Mouse (Mus musculus) adrenal gland, postnatal 10 days (tissue): ENCODE measurements around the gene Zbed4. TPM values are rescaled to one million over a fixed set of nuclear protein-coding genes. Genes with fewer than 3 reads are reported as not detected.
"Not testable (repeated sequence)": the region's sequence is repeated elsewhere in the genome, so short reads cannot be mapped to it uniquely, and the experiment has no call there.

Experiments used
- DNase-seq: peaks from one replicate; pipeline ENCODE4 v3.0.0; 2021; ENCODE audit warnings: mixed read lengths
- total RNA-seq, 2 experiments: library from RNA; stranded (reverse); gene quantifications; 2 replicates each; pipeline ENCODE4 v1.2.3; 2021

The Zbed4 gene
- total RNA-seq, 2 experiments from 2014 or later, result 10.8 to 11.1 TPM

DNA sequence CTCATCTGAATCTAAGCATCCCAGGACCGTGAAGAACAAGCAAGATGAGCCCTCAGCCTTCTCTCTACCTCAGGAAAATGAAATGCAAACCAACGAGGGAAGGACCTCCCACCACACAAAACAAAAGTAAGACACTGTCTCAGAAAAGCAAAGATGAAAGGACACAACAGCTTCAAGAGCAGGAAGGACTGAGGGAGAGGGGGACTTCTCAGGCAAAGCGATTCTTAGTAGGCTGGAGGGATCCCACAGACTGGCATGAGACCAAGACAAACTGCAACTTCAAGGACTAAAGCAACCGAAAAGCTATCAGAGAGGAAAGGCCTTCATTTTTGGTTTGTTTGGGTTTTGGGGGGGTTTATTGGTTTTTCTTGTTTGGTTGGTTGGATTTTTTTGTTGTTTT is 15.3 kb upstream of the Zbed4 start:
- peak; percentile 44 for DNase-seq

DNA sequence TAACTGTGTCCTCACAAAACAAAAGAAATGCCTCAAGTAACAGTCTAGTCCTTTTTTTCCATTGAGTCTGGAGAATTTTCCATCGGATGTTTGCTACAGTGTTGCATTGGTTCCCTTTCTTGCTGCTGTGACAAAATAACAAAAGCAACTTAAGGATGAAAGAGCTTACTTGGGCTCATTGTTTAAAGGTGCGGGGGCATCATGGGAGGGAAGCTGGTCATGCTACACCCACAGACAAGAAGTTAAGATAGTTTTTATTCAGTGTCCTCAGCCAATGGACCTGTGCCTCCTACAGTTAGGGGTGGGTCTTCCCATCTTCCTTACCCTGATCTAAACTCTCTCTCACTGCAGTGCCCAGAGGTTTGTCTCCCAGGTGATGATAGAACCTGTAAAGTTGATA is 13.0 kb upstream of the Zbed4 start:
- no peak for DNase-seq

DNA sequence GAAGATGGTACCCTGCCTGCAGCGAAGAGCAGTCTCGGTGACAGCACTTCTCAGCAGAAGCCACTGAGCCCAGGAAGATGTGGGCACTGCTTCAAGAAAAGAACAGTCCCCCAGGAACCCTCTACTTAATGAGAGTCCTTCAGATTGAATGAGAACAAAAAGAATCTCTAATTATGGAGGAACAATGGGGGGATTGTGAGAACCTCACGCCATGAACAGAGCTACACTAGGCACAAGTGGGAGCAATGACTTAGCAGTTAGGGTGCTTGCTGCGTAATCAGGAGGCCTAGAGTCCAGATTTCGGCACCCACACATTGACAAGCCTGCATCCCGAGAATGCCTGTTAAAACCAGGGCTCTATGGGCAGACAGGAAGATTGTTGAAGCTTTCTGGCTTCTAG is 10.1 kb upstream of the Zbed4 start:
- no peak for DNase-seq

DNA sequence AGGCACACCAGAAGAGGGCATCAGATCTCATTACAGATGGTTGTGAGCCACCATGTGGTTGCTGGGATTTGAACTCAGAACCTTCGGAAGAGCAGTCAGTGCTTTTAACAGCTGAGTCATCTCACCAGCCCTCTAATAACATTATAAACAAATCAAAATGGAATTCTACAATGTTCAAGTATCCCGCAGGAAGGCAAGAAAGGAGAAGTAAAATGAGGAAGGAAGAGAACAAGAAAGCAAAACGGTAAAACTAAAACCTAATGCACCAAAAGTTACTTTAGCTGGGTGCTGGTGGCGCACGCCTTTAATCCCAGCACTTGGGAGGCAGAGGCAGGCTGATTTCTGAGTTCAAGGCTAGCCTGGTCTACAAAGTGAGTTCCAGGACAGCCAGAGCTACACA is 8.1 kb upstream of the Zbed4 start:
- not testable (repeated sequence) for DNase-seq

DNA sequence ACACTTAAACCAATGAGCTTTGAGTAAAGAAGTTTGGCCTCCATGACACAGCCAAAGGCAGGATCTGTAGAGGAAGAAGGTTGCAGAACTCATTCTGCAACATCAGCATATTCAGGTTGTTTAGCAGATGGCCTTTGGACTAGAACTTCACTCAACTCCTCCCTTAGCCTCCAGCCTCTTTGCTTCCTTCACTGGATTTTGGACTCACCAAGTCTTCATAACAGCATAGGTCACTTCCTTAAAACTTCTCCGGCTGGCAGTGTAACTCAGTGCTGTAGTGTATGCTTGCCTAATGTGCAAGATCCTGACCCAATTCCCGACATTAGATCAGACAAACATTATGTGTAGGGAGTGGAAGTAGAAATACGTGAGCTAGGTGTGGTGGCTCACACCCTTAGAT is 6.1 kb upstream of the Zbed4 start:
- DNase-seq, result no peak

DNA sequence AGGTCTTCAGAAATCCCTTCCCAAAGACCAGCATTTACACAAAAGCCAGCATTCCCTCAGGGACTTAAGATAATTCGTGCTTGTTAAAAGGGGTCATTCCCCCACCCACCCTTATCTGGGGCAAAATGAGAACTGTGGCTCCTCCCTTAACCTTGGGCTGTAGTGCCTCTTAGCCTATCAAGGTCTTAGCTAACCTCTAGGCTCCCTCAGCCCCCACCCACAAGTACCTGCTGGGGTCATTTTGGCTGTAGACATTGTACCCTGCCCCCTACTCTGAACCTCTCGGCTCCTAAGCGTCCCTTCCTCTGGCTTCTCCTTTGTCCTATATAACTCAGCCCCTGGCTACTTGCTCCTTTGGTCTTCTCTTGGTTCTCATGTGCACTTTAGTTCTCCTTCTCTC is 5.5 kb upstream of the Zbed4 start:
- no peak for DNase-seq

DNA sequence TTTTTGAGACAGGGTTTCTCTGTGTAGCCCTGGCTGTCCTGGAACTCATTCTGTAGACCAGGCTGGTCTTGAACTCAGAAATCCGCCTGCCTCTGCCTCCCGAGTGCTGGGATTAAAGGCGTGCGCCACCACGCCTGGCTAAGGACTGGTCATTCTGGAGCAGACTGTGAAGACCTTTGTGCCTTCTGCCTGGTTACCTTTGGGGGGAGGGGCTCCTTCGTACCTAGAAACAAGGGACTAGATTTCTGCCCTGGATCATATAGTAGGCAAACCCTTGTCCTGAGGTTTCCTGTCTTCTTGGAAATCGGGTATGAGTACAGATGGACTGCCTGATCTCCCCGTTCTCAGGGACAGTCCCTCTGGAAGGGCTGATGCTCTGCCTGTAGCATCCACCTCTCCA is 1.8 kb upstream of the Zbed4 start:
- DNase-seq, result not testable (repeated sequence)

DNA sequence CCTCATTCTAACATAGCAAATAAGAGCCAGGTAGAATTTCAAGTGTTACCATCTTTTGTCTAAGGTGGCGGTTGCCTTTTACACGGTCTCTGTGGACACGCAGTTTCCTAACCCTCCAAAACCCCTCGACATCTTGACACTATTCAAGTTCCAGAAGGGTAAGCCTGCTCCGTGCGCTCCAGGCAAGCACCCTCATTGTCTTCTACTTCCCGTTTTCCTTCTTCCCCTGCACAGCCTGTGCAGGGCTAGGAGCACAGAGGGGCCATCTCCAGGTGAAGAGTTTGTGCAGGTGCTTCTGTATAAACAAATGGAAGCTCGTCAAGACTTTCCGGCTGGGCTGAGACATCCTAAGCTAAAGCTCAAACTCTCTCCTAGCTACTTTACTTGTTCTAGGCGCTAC is 1.4 kb upstream of the Zbed4 start:
- no peak for DNase-seq

DNA sequence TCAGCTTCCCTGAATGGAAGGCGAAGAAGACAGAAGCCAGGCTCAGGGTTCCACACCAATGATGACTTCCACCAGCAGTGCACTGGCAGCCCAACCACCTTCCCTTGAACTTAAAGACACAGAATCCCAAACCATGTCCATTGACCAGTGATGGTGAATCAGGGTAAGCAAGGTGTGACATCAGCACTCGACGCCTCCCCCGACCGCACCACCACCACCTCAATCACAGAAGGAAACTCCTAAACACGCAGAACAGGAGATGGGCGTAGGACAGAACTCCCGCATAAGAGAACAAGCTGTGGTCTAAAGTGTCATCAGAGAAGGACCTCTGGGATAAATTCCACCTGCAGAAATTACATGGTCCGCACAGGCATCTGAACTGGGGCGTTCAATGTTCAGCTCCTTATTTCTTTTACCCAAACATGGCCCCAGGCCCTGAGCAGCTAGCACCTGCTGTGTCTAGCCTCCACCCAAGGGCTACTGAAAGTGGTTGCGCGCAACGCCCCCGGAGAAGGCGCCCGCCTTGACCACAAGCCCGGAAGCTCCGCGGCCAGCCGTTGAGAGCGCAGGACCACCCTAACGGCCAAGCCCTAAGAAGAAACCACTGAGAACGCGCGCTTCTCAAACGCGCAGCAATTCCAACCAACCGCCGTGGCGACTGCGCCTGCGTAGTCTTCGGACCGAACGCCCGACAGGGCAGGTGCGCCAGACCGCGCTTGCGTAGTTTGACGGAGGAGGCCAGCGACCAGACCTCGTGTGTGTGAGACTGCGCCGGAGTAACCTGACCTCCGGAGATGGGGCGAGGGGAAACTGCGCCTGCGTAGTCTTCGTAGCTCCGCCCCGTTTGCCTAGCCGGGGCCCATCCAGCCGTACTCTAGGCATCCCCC is 540 bp upstream of the Zbed4 start:
- DNase-seq, result peak; percentile 99

DNA sequence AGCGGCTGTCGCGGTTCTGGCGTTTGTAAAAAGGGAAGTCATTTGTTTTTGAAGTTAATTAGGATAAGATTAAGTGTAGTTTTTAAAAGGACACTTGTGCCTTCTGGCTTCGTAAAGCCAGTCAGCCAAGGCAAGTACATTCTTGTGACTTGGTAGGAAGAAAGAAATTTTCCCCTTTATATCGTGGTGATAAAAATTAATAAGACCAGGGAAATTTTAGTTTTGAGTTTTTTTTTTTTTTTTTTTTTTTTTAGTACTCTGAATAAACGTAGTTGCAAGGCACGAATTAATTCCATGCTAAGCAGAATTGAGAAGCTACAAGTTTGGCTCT is 908 bp downstream of the Zbed4 start:
- no peak for DNase-seq

DNA sequence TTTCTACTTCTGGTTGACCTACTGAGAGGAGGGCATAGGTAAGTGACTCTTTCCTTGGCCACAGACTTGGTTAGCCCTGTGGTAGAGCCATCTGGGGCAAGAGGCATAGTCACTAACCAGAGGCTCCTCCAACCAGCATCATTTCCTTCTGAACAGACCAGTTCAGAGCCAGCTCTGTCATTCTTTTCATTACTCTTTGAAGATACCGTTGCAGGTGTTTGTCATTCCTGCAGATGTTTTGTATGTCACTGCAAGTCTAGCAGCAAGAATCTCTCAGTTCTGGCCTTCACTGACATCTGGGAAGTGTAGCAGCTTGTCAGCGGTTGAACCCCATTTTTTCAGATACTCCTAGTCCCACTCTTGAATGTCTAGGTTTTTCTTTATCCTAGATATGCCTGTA is 3.4 kb downstream of the Zbed4 start:
- no peak for DNase-seq

DNA sequence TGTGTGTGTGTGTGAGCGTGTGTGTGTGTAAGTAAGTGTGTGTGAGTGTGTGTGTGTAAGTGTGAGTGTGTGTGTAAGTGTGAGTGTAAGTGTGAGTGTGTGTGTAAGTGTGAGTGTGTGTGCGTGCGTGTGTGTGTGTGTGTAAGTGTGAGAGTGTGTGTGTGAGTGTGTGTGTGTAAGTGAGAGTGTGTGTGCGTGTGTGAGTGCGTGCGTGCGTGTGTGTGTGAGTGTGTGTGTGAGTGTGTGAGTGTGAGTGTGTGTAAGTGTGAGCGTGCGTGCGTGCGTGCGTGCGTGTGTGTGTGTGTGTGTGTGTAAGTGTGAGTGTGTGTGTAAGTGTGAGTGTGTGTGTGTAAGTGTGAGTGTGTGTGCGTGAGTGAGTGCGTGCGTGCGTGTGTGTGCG is 4.3 kb downstream of the Zbed4 start:
- no peak for DNase-seq

DNA sequence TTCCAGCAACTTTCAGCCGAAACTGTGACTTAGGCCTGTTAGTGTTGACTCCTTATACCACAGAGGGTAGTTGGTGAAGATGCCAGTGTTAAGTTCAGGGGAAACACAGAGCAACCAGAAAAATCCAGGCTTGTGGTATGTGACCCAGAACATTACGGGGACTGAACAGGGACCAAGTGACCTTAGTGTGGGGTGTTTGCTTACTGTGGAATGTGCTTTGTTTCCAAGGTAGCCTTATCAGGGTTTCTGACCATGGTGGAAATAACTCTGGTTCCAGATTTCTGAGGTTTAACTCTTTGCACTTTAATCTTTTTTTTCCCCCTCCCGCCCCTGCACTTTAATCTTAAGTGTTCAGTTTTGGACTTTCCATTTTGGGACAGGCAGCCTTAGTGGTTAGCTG is 6.6 kb downstream of the Zbed4 start:
- no peak for DNase-seq

DNA sequence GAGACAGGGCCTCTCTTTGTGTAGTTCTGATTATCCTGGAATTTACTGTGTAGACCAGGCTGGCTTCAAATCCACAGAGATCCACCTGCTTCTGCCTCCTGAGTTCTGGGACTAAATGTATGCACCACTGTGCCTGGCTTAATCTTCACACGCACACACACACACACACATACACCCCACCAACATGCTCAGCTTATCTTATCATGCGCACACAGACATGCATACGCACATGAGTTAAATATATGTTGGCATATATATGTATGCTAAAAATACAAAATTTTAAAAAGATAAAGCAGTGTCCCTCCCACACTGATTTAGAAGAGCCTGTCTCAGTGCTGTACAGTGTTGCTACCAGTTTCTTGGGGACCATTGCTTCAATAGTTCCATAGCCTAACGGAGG is 10.1 kb downstream of the Zbed4 start:
- no peak for DNase-seq

DNA sequence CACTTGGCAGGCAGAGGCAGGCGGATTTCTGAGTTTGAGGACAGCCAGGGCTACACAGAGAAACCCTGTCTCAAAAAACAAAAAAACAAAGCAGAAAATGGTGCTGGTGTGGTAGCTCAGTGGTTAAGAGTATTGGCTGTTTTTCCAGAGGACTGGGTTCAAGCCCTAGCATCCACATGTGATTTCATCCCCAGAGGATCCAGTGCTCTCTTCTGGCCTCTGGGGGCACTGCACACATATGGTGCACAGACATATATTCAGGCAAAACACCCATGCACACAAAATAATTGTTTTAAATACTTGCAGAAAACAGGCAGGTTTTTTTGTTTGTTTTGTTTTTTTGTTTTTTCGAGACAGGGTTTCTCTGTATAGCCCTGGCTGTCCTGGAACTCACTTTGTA is 14.7 kb downstream of the Zbed4 start:
- DNase-seq, result not testable (repeated sequence)

DNA sequence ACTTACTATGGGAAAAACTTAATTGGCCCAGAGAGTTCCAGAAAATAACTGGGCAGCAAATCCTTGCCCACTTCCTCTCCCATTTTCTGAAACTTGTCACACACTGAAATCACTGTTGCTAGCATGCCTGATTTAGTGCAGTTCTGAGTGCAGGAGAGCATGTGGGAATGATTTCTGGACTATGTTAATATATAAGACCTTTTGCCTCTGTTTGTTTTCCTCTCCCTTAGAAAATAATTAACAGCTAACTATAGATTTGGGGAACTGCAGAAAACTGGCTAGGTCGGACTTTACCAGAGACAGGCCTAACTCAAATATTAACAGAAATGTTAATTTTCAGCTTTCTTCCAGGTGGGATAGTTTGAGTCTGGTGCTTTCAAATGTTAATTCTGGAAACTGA is 17.1 kb downstream of the Zbed4 start:
- DNase-seq, result no peak

DNA sequence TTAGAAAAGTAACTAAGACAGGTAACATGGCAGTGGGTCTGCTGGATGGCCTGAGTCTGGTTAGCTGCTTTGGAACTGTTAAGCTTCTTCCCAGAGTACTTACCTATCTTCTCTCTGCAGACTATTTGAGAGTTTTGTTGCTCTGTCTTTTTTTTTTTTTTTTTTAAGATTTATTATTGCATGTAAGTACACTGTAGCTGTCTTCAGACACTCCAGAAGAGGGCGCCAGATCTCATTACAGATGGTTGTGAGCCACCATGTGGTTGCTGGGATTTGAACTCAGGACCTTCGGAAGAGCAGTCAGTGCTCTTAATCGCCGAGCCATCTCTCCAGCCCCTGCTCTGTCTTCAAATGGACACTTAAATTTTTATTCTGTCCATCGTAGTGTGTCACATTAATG is 23.2 kb downstream of the Zbed4 start:
- not testable (repeated sequence) for DNase-seq

DNA sequence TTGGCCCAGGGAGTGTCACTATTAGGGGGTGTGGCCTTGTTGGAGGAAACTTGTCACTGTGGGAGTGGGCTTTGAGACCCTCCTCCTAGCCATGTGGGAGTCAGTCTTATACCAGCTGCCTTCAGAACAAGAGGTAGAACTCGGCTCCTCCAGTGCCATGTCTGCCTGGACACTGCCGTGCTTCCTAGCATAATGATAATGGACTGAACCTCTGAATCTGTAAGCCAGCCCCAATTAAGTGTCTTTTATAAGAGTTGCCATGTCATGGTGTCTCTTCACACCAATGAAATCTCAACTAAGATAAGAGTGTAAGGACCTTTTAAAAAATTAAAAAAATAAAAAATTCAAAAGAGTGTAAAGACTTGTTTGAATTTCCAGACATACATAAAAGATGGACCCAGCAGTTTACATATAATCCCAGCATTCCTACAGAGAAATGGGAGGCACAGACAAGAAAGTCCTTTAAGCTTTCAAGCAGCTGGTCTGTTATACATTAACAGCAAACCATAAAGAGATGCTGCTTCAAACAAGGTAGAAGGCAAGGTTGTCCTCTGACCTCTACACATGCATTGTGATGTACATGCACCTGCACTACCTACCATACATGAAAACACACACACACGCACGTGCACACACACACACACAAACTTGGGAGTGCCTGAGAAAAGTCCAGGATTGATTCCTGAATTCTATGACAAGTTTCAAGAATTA is 40.8 kb downstream of the Zbed4 start:
- DNase-seq, result no peak

DNA sequence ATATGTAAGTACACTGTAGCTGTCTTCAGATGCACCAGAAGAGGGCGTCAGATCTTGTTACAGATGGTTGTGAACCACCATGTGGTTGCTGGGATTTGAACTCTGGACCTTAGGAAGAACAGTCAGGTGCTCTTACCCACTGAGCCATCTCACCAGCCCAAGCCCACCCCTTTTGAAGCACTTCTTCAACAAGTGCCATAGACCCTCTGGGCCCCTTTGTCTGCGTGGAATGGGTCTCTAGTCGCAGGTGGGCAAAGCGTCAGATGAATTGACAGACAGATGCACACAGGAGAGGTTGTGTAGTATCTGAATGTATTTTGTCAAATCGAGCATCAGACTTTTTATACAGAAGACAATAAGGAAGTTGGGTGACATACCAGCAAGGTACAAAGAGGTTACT is 43.3 kb downstream of the Zbed4 start:
- not testable (repeated sequence) for DNase-seq

DNA sequence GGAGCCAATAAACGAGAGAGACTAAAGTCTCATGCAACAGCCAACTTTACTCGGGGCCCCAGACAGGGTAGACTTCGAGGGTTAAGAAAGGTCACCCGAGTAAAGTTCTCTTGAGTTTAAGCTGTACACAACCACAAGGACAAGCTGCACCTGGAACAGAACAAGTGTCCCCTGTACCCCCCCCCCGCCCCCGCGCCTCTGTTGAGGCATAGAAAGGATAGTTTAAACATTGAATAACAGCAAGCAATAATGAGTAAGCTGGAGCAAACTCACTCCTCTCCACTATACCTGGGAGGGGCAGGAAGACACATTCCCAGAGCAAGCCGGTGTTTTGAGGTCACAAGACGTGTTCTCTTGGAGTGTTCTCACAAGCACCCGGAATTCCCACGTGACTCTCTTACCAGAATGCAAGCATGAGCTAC is 48.5 kb downstream of the Zbed4 start:
- no peak for DNase-seq

DNA sequence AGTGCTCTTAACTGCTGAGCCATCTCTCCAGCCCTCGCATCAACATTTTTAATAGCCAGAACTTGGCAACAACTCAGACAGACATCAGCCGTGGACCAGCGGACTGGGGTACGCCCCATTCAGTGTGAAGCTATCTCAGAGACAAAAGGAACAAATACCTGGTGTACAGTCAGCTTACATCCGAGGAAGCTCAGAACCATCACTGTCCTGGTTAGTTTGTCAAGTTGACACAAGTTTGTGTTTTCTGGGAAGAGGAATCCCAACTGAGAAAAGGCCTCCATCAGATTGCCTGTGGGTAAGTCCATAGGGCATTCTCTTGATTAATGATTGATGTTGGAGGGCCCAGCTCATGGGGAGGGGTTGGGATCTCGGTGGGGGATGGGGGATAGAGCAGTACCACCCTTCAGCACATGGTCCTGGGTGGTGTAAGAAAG is 49.5 kb downstream of the Zbed4 start:
- DNase-seq, result no peak

DNA sequence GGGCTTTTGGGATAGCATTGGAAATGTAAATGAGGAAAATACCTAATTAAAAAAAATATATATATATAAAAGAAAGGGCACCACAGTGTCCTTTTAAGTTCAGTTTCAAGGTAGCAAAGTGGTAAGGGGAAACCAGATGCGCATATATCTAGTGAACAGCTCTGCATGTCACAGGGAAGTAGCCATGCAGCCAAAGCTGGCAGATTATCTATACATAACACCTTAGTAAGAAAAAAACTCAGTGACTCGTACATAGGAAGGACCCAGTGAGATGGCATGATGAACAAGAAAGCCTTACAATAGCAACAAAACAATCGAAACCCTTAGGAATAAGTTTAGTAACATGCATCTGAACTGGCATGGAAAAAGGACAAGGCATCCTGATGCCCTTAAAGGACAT is 50.4 kb downstream of the Zbed4 start:
- no peak for DNase-seq

DNA sequence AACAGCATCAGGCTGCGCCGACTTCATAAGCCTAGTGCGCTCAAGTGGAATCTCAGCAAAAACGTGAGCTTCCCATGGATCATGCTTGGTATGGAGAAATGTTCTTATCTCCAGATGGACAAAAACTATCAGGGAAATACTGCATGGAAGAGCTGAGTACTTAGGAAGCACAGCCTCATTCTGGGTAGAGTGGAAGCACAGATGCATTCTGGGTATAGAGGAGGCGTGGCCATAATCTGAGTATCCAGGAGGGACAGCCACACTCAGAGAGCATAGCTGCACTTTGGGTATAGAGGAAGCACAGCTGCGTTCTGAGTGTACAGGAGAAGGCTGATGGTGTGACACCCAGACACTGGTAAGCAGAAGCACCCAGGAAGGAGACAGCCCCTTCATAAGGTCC is 50.9 kb downstream of the Zbed4 start:
- DNase-seq, result no peak

DNA sequence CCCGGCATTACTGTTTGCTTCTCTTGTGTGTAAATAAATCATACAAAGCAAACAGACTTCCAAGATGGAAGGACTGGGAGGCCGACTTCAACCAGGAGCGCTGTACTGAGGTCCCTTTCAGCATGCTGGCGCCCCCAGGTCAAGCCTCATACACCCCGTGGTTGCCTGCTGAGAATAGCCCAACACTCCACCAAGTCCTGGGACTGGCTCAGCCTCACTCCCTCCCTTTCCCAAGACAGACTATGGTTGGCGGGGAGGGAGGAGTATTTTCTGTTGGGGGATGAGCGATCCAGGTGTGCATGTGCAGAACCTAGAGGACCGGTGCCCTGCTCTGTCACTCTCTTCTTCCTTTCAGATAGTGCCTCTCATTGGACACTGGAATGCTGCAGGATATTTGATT is 56.7 kb downstream of the Zbed4 start:
- DNase-seq, result no peak
